Mouse (Mus musculus) cortical plate, adult 2 months (tissue): ENCODE data around the gene Serpina1d. TPM values are rescaled to one million over a fixed set of nuclear protein-coding genes. Genes with fewer than 3 reads are reported as not detected.
"Not testable (repeated sequence)": the region's sequence is repeated elsewhere in the genome, so short reads cannot be mapped to it uniquely, and the experiment has no call there.

Experiments used
- H3K27ac ChIP-seq: fragments of 200-500 bp; 2 replicates; pipeline ENCODE4 v1.5.1; 2012; ENCODE audit warnings: low read length, control low read depth, inconsistent platforms; ENCODE audit not compliant: insufficient read depth
- H3K4me1 ChIP-seq: fragments of 200-500 bp; 2 replicates; pipeline ENCODE4 v1.6.1; 2011; ENCODE audit warnings: low read length; ENCODE audit not compliant: control insufficient read depth, insufficient read depth
- H3K4me3 ChIP-seq: fragments of 200-500 bp; 2 replicates; pipeline ENCODE4 v1.5.1; 2011; ENCODE audit warnings: mild to moderate bottlenecking, low read length, control low read depth; ENCODE audit not compliant: insufficient read depth
- polyA plus RNA-seq: library from polyadenylated mRNA; depleted of rRNA; stranded (reverse); fragments of >200 nt; gene quantifications from 2 replicates; pipeline ENCODE4 v1.2.3, GENCODE M21; 2012; rRNA removed

Gene Serpina1d
- 0.08 TPM in 1 of 2 replicates, not detected in the other for polyA plus RNA-seq

GRCm38 (mm10) chr12:103773246-103773851 lies at the start of gene Serpina1d:
Gene Serpina1d, minus strand, starts transcription at chr12:103773592.
- not testable (repeated sequence) for H3K27ac ChIP-seq, H3K4me3 ChIP-seq, H3K4me1 ChIP-seq

- not testable (repeated sequence) for H3K4me3 ChIP-seq, H3K27ac ChIP-seq, H3K4me1 ChIP-seq
These were observed 2.8 kb downstream of the Serpina1d start for GRCm38 (mm10) chr12:103770597-103770996.

- H3K4me3 ChIP-seq, H3K27ac ChIP-seq, H3K4me1 ChIP-seq: not testable (repeated sequence)
These were observed 10.3 kb downstream of the Serpina1d start for GRCm38 (mm10) chr12:103763083-103763482.

- H3K4me1 ChIP-seq, H3K4me3 ChIP-seq, H3K27ac ChIP-seq: not testable (repeated sequence)
These were observed 13.1 kb downstream of the Serpina1d start for GRCm38 (mm10) chr12:103760316-103760715.

- not testable (repeated sequence) for H3K4me3 ChIP-seq, H3K4me1 ChIP-seq, H3K27ac ChIP-seq
These were observed 27.4 kb downstream of the Serpina1d start for GRCm38 (mm10) chr12:103745957-103746356.

GRCm38 (mm10) chr12:103737791-103738580 lies 35.4 kb downstream of the Serpina1d start:
- H3K4me3 ChIP-seq, H3K4me1 ChIP-seq, H3K27ac ChIP-seq: not testable (repeated sequence)

- H3K4me1 ChIP-seq, H3K27ac ChIP-seq, H3K4me3 ChIP-seq: not testable (repeated sequence)
These were observed 37.8 kb downstream of the Serpina1d start for GRCm38 (mm10) chr12:103735566-103735965.

- H3K27ac ChIP-seq, H3K4me3 ChIP-seq, H3K4me1 ChIP-seq: not testable (repeated sequence)
These were observed 38.3 kb downstream of the Serpina1d start for GRCm38 (mm10) chr12:103735101-103735500.

Other genes starting within 250 kb of the Serpina1d start
- 16.0 and 16.9 TPM in 2 replicates for gene Ppp4r4, start 241.3 kb downstream of the Serpina1d start, polyA plus RNA-seq
- gene Serpina10, start 142.1 kb downstream of the Serpina1d start, polyA plus RNA-seq, result 0.04 TPM in 1 of 2 replicates, not detected in the other
- gene Serpina6, start 116.4 kb downstream of the Serpina1d start, polyA plus RNA-seq, result not detected in 2 replicates
- not detected in 2 replicates for gene Serpina16, start 97.5 kb downstream of the Serpina1d start, polyA plus RNA-seq
- gene Serpina1f, start 78.1 kb downstream of the Serpina1d start, polyA plus RNA-seq, result not detected in 2 replicates
- not detected in 2 replicates for gene Serpina1b, start 56.8 kb upstream of the Serpina1d start, polyA plus RNA-seq
- 0.08 TPM in 1 of 2 replicates, not detected in the other for gene Serpina1a, start 90.0 kb upstream of the Serpina1d start, polyA plus RNA-seq
- not detected in 2 replicates for gene Serpina1c, start 131.3 kb upstream of the Serpina1d start, polyA plus RNA-seq
- not detected in 2 replicates for gene Serpina1e, start 185.4 kb upstream of the Serpina1d start, polyA plus RNA-seq
- gene Serpina11, start 216.4 kb upstream of the Serpina1d start, polyA plus RNA-seq, result not detected in 2 replicates
- 0.04 and 3.8 TPM in 2 replicates for gene Serpina9, start 240.2 kb upstream of the Serpina1d start, polyA plus RNA-seq